Mouse (Mus musculus) heart, embryonic 10.5 days (tissue): ENCODE measurements around the gene Rab4b. TPM values are rescaled to one million over a fixed set of nuclear protein-coding genes. Genes with fewer than 3 reads are reported as not detected.

Experiments
- DNase-seq: peaks from one replicate; pipeline ENCODE4 v3.0.0-alpha.2; 2017; ENCODE audit warnings: low spot score
- H3K27ac ChIP-seq: fragments of 300-500 bp; sonication (generic); 2 replicates; pipeline ENCODE4 v1.5.1; 2016; ENCODE audit warnings: mild to moderate bottlenecking
- H3K27me3 ChIP-seq: fragments of 300-500 bp; sonication (generic); 2 replicates; pipeline ENCODE4 v1.6.1; 2016; ENCODE audit warnings: mild to moderate bottlenecking; ENCODE audit not compliant: poor library complexity, insufficient read depth, severe bottlenecking
- H3K36me3 ChIP-seq: fragments of 300-500 bp; sonication (generic); 2 replicates; pipeline ENCODE4 v1.6.1; 2016; ENCODE audit warnings: mild to moderate bottlenecking, moderate library complexity
- H3K4me1 ChIP-seq: fragments of 300-500 bp; sonication (generic); 2 replicates; pipeline ENCODE4 v1.6.1; 2016; ENCODE audit warnings: mild to moderate bottlenecking
- H3K4me3 ChIP-seq: fragments of 300-500 bp; sonication (generic); 2 replicates; pipeline ENCODE4 v1.5.1; 2016; ENCODE audit warnings: mild to moderate bottlenecking, moderate library complexity
- H3K9me3 ChIP-seq: fragments of 300-500 bp; sonication (generic); 2 replicates; pipeline ENCODE4 v1.6.1; 2016; ENCODE audit warnings: mild to moderate bottlenecking, moderate library complexity
- WGBS: fragments of 180-500 bp; shearing (Covaris S2); methylation state at CpG from one replicate; pipeline ENCODE4 v1.1.7; 2016; 5-methylcytosine and 5-hydroxymethylcytosine counted together
- polyA plus RNA-seq: library from polyadenylated mRNA; unstranded; fragments of >200 nt; fragmentation: Nextera tagmentation; extraction: Ambion mirVana; gene quantifications from 2 replicates; pipeline ENCODE4 v1.2.1, GENCODE M21; 2016

Gene Rab4b
- polyA plus RNA-seq, 1 experiment from 2014 or later = 63.2 TPM

DNA sequence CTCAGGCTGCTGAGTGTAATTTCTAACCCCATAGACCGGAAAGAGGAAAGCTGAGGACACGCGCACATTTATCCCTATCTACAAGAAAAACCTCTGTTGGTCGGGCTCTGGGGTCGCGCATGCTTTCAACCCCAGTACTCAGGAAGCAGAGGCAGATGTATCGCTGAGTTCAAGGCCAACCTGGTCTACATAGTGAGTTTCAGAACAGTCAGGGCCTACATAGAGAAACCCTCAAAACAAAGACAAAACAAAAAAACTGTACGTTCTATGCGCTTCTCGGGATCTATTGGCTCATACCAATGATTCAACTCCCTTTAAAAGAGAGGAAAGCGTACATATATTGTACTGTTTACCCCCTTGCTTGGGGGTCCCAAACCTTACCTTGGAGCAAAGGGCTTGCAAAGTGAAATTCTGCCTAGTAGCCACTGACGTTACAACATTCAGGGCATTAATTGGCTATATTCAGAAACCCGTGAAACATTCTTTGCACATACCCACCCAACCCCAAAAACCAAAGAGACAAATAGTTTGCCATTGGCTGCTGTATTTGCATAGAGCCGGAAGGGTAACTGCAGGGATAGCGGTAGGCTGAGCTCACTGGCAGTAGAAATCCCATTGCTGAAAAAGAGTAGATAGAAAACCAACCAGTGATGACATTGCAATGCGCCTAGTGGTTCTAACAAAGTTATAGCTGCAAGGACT lies 672 bp upstream of the Rab4b start:
- Histone ChIP-seq H3K4me1 (peaks cover 3% of the 10 kb centered on the region; the same call in 1 of the 2 replicates), H3K36me3 (peaks cover 24% of the 10 kb centered on the region), H3K9me3 (no peaks in the 10 kb centered on the region), H3K27me3 (no peaks in the 10 kb centered on the region), H3K27ac (peak overlapping the region; percentile 92), H3K4me3 (peak overlapping the region; percentile 76)
- DNase-seq = no peak
- 45% methylated on average over 16 of the region's 16 CpGs for WGBS

DNA sequence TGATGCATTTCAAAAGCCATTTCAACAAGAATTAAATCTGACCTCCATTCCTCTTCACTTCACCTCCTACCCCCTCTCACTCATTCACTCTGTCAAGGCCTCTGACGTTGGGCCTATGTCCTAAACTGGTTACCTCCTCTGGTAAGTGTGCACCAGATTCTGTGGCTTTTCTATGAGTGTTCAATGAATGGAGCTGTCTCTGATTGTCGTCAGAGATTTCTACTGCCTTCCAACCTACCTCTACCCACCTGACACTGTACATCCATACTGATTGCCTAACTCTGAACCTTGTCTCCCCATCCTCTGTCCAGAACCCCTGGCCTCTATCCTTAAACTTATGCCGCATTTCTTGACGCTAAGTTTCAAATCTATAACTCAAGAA lies 763 bp downstream of the Rab4b start:
- H3K4me3 ChIP-seq = peak overlapping the region; percentile 76
- no peak for DNase-seq
- H3K4me1 ChIP-seq = peaks cover 3% of the 10 kb centered on the region; the same call in 1 of the 2 replicates
- WGBS = 24% methylated on average over 4 of the region's 4 CpGs
- H3K36me3 ChIP-seq = peaks cover 26% of the 10 kb centered on the region
- no peaks in the 10 kb centered on the region for H3K9me3 ChIP-seq
- H3K27me3 ChIP-seq = no peaks in the 10 kb centered on the region
- H3K27ac ChIP-seq = peak overlapping the region; percentile 92

DNA sequence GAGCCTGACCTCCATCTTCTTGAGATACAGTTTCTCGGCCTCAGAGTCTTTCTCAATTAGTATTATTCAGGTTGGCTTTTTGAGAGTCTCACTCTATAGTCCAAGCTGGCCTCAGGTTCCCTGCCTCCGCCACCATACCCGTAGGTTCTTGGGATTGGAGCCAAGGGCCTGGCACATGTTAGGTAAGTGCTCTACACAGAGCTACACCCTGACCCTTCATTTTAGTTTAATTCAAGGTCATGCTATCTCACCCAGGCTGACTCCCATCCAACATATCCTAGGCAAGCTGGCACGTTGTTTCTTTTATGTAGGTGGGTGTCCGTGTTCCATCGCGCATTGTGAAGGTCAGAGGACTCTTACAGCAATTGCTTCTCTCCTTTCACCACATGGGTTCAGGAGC lies 3.8 kb downstream of the Rab4b start:
- DNase-seq = no peak
- WGBS = 92% methylated on average over 7 of the region's 7 CpGs
- Histone ChIP-seq H3K9me3 (no peaks in the 10 kb centered on the region), H3K36me3 (peaks cover 39% of the 10 kb centered on the region), H3K4me1 (peaks cover 3% of the 10 kb centered on the region; the same call in 1 of the 2 replicates), H3K27ac (no peak overlapping the region), H3K4me3 (no peak overlapping the region), H3K27me3 (no peaks in the 10 kb centered on the region)

DNA sequence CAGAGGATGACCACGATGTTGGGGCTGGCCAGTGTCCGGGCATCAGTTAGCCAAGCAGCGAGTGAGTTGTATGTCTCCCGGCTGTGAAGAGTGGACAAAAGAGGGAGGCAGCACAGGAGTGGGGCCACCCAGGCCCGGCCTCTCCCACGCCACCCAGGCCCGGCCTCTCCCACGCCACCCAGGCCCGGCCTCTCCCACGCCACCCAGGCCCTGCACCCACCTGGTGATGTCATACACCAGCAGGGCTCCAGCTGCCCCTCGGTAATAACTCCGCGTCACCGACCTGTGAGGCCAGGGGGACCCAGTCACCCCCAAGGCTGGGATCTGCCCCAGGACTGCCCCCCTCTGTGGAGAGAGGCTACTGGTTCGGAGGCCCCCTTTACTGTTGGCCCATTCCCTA lies 4.2 kb downstream of the Rab4b start:
- peaks cover 3% of the 10 kb centered on the region; the same call in 1 of the 2 replicates for H3K4me1 ChIP-seq
- no peaks in the 10 kb centered on the region for H3K27me3 ChIP-seq

DNA sequence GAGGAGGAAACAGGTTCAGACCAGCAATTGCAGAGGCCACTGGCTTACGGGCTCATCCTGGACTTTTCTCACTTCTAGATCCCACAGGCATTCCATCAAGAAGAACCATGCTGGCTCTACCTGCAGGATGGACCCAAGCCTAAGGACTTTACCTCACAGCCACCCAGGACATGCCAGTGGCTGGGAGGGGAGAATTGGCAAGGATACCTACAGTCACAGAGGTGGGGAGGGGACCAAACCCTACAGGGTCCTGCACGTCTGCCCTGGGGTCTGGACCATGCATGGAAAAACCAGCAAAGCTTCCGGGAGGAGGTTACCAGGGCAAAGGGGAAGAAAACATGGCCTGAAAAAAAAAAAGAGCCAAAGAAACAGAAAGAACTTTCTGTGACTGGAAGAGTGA lies 7.7 kb downstream of the Rab4b start:
- no peak for DNase-seq
- Histone ChIP-seq H3K9me3 (no peaks in the 10 kb centered on the region), H3K4me1 (peaks cover 9% of the 10 kb centered on the region; the same call in 1 of the 2 replicates), H3K27me3 (no peaks in the 10 kb centered on the region), H3K36me3 (peaks cover 43% of the 10 kb centered on the region), H3K4me3 (no peak overlapping the region), H3K27ac (no peak overlapping the region)
- 88% methylated on average over 3 of the region's 3 CpGs for WGBS

More for the DNA sequence above, 4.2 kb downstream of the Rab4b start:
- no peak overlapping the region for H3K4me3 ChIP-seq
- DNase-seq = no peak
- peaks cover 39% of the 10 kb centered on the region for H3K36me3 ChIP-seq
- H3K27ac ChIP-seq = no peak overlapping the region
- no peaks in the 10 kb centered on the region for H3K9me3 ChIP-seq
- 92% methylated on average over 15 of the region's 15 CpGs for WGBS

DNA sequence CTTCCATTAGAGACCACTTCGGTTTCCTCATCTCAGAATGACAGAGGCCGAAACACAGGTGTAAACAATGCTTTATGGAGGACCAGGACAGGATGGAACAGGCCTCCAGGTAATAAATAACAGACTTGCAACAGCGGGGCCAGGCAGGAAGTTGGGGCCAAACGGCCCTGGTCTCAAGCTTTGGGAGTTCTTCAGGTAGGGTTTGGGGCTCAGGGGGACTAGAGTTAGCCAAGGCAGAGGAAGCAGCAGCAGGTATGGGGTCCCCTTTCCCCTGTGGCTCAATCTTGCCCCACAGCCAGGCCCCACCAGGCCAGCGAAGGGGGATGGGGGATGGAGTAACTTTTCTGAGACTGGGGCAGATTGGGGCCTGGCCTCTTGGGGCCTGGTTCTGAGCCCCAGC lies 10.3 kb downstream of the Rab4b start:
- no peaks in the 10 kb centered on the region for H3K9me3 ChIP-seq
- no peak for DNase-seq
- no peak overlapping the region for H3K4me3 ChIP-seq
- no peak overlapping the region for H3K27ac ChIP-seq
- peaks cover 32% of the 10 kb centered on the region for H3K4me1 ChIP-seq
- 86% methylated on average over 5 of the region's 5 CpGs for WGBS
- peaks cover 41% of the 10 kb centered on the region for H3K36me3 ChIP-seq
- no peaks in the 10 kb centered on the region for H3K27me3 ChIP-seq

DNA sequence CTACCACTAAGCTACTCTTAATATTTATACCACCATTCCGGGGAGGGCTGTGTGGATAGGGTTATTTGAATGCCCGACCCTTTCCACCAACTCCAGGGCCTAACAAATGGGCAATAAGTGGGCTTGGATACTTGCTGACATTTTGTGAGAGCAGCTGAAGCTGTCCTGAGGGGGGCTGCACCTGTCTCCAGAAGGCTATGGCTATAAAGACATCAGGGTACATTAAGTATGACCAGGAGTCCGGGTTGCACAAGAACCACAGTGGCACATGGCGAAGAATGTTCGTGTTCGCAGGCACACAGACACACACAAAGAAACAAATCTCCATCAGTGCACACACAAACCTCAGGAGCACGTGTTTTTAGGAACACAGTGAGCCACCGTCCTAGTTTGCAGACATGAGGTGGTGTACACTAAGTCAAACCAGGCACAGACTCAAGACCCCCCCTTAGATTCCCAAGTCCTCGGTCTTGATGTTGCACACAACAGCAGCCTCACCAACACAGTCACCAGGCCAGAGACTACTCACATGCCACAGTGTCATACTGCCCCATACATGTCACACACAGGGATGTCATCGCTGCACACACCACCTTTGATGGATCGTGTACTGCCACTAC lies 11.1 kb downstream of the Rab4b start:
- H3K36me3 ChIP-seq = peaks cover 41% of the 10 kb centered on the region
- H3K9me3 ChIP-seq = no peaks in the 10 kb centered on the region
- 80% methylated on average over 11 of the region's 11 CpGs for WGBS
- DNase-seq = no peak
- no peaks in the 10 kb centered on the region for H3K27me3 ChIP-seq
- H3K4me1 ChIP-seq = peaks cover 40% of the 10 kb centered on the region
- peak overlapping the region; percentile 98 for H3K27ac ChIP-seq
- H3K4me3 ChIP-seq = peak overlapping the region; percentile 80

DNA sequence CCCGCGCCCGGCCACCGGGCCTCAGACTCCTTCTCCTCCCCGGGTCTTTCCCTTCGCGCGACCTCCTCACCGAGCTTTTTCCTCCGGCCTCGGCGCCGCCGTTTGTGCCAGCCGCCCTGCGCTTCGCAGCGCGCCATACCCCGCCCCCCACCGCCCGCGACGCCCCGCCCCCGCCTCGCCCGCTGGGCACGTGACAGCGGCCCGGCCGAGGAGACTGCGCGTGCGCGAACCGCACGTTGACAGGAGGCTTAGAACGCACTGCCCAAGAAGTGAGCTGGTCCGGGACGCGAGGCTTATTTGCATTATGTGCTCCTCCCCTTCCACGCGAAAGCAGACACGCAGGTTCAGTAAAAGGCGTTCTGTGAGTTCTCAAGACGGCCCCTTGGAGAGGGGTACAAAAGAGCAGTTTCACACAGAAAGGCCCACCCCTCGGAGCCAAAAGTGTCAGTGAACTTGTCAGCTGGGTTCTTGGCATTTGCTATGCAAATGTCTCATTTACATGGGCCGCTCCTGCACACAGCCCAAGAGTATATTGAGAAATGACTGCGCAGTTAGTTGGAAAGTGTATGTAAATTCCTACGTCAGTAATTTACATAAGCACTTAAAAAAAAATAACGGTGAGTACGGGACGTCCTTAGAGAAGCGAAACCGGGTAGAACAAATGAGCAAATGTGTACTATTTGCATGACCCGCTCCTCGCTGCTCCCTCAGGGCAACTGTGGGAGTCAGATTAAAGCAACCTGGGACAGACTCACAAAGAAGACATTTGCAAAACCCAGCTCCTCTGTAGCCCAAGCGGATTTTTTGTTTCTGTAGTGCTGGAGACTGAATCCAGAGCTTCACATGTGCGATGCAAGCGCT lies 11.9 kb downstream of the Rab4b start, which contains the start of gene Egln2:
Gene Egln2 (minus strand): TSS at position 189 of the 861 bp plus-strand sequence.
- H3K4me3 ChIP-seq = peak within 1 kb of the TSS; percentile 80
- 2% methylated on average over 61 of the region's 61 CpGs for WGBS
- H3K27me3 ChIP-seq = no peaks in the 10 kb centered on the region
- no peaks in the 10 kb centered on the region for H3K9me3 ChIP-seq
- DNase-seq = peak; percentile 98
- peak within 1 kb of the TSS; percentile 98 for H3K27ac ChIP-seq
- peaks cover 44% of the 10 kb centered on the region for H3K4me1 ChIP-seq
- H3K36me3 ChIP-seq = peaks cover 44% of the 10 kb centered on the region

DNA sequence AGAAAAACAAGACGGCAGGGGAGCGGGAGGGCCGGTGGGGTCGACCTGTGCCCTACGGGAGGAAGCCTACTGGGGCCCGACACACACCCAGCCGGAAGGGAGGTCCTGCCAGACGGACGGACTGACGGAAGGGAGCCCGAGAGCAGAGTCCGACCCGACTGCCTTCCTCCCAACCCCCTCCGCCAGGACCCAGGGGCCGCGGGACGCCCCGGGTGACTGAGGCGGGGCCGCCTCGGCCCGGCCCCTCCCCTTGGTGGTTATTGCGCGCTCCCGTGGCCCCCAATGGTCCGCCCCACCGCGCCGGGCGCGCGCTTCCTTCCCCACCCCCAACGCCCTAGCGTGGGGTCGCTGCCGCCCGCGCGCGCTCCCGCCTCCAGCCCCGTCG lies 12.5 kb downstream of the Rab4b start:
- H3K36me3 ChIP-seq = peaks cover 48% of the 10 kb centered on the region
- H3K9me3 ChIP-seq = no peaks in the 10 kb centered on the region
- under 1% methylated on average over 41 of the region's 43 CpGs for WGBS
- H3K27me3 ChIP-seq = no peaks in the 10 kb centered on the region
- H3K4me3 ChIP-seq = peak overlapping the region; percentile 80
- peaks cover 50% of the 10 kb centered on the region for H3K4me1 ChIP-seq
- H3K27ac ChIP-seq = peak overlapping the region; percentile 98
- DNase-seq = peak; percentile 94

DNA sequence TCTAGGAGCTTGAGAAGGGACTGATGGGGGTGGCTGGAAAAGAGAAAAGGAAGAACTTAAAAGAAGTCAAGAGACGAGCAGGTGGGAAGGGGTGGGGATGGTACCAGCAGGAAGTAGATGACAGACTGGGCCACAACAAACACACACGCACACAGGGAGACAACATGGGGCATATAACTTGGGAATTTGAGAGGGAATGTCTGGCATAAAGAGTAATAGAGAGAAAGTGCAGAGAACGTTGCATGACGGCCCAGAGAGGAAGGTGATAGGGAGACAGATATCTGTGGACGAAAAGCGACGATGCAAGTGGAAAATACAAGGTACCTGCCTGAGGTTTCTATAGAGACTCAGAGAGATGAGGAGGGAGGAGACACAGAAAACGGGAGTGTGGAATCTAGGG lies 13.0 kb downstream of the Rab4b start:
- DNase-seq = no peak
- Histone ChIP-seq H3K9me3 (no peaks in the 10 kb centered on the region), H3K4me1 (peaks cover 53% of the 10 kb centered on the region), H3K36me3 (peaks cover 46% of the 10 kb centered on the region), H3K27me3 (no peaks in the 10 kb centered on the region), H3K27ac (peak overlapping the region; percentile 98), H3K4me3 (peak overlapping the region; percentile 80)
- 4% methylated on average over 8 of the region's 8 CpGs for WGBS

DNA sequence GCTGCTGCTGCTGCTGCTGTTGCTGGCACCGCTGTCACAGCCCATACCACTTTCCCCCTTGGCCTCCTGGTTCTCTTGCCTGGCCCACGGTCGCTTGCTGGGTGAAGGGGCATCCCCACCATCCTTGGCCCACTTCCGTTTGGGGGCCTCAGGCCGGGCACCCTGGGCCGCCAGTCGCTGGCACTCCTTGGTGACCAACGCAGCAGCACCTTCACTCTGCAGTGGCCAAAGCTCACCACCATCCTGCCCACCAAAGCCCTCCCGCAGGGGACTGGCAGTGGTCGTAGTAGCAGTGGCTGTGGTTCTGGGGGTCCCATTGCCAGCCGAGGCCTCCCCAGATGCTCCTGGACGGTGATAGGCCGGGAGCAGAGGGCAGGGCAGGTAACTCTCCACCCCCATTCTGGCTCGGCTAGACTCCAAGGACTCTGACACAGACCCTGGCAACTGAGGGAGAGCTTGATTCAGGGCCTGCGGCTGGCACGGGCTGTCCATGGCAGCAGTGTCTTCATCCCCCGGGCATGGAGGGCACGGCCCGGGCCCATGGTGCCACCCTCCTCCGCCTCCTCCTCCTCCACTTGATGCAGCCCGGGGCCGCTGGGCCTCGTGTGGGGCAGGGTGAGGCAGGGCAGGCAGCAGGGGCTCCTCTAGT lies 13.6 kb downstream of the Rab4b start:
- Histone ChIP-seq H3K27me3 (no peaks in the 10 kb centered on the region), H3K4me3 (peak overlapping the region; percentile 80), H3K36me3 (peaks cover 46% of the 10 kb centered on the region), H3K9me3 (no peaks in the 10 kb centered on the region), H3K4me1 (peaks cover 53% of the 10 kb centered on the region), H3K27ac (peak overlapping the region; percentile 98)
- 75% methylated on average over 23 of the region's 23 CpGs for WGBS
- no peak for DNase-seq

DNA sequence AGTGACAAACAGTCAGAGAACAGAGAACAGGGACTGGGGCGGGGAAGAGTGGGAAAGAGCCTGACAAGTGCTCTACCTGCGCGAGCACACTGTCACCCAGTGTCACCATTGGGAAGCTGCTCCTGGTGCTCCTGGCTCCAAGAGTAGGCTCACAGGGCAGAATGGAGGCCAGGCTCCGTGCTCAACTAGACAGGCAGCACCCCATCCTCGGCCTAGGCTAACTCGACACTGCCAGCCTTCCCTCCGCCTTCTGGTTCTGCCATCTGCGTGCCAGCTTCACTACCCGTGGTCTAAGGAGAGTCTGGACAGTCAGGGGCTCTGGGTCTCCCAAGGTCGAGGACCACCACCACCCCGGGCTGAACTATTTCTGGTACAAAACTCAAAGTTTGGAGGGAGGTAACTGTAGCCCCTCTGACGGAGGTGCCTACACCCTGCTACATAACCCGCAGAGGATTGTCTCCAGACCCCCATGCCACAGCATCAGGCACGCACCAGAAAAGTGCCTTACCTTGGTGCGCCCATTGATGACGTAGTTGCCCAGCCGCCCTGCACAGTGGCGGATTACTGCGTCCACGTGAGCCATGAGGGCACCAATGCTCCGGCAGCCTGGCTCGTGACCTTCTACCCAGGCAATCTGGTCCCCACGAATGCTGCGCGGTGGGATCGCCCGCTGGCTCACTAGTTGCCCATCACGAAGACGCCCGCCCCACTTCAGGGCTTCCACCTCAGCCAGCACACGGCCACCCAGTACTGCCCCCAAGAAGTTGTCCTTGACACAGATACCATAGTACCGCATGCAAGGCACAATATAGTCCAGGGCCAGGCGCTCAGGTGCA lies 14.4 kb downstream of the Rab4b start:
- peaks cover 52% of the 10 kb centered on the region for H3K36me3 ChIP-seq
- H3K4me1 ChIP-seq = peaks cover 57% of the 10 kb centered on the region
- H3K27ac ChIP-seq = no peak overlapping the region
- H3K27me3 ChIP-seq = no peaks in the 10 kb centered on the region
- 73% methylated on average over 33 of the region's 33 CpGs for WGBS
- no peaks in the 10 kb centered on the region for H3K9me3 ChIP-seq
- no peak for DNase-seq
- peak overlapping the region; percentile 80 for H3K4me3 ChIP-seq
